Mouse (Mus musculus) spleen, postnatal 10 days (tissue): Measurements from ENCODE around the gene Set.

ENCODE experiments used
- DNase-seq, 2 experiments: peaks; one replicate each; pipeline ENCODE4 v3.0.0; 2021 to 2022; ENCODE audit warnings: low spot score in 2 of 2

Gene Set

GRCm38 (mm10) chr2:30061215-30062166 lies 4.3 kb downstream of the Set start:
- DNase-seq = peak; percentile 41 to 57

GRCm38 (mm10) chr2:30062249-30063093 lies 5.3 kb downstream of the Set start:
- DNase-seq = peak; percentile 62 to 66

DNA sequence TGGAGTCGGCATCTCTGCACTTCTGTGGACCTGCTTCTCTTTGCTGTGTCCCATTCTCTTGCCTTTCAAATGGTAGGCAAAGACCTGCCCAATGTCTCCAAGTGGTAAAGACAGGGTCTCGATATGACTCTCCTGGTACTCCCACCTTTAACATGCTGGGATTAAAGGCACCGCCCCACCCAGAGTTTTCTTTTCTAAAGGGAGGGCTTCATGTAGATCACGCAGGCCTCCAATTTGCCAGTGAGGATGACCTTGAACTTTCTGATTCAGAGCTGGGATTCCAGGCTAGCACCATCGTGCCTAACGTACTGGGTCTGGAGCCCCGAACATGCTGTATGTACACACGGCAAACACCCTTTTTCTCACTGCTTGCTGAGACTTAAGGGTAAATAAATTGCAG lies 6.1 kb downstream of the Set start:
- no peak for DNase-seq

- peak in 1 of 2 experiments; percentile 20 for DNase-seq
These were observed 6.6 kb downstream of the Set start for GRCm38 (mm10) chr2:30063791-30064190.

- DNase-seq = no peak
These were observed 7.1 kb downstream of the Set start for GRCm38 (mm10) chr2:30064298-30064697.

DNA sequence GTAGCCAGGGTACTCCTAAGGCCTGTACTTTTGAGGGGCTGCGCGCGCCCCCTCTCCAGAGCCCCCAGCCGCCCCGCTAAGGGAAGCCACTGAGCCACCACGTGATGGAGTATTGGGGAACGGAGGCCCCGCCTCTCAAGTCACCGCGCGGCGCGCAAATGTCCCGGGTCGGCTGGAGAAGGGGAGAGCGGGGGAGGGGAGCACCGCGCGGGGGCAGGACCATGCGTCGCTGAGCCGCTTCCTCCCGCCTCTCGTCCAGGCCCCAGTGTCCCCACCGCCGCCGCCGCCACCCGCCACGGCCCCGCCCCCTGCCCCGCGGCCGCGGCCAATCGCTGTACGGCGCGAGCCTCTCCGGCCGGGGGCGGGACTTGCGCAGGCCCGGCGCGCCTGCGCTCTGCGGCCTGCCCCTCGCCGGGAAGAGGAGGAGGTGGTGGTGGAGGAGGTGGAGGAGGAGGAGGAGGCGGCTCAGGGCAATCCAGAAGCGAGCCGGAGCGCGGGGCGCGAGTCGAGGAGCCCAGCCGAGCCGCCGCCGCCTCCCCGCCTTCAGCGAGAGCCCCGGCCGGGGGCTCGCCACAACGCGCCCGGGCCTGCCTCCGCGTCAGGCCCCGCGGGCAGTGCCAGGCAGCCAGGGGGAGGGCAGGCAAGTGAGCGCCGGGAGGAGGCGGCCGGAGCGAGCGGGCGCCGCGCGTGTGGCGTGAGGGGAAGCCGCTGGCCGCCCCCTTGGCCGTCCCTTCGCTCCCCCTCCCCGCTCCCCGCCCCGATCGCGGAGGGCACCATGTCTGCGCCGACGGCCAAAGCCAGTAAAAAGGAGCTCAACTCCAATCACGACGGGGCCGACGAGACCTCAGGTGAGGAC lies 9.1 kb downstream of the Set start:
- DNase-seq = peak; percentile 92 to 95

GRCm38 (mm10) chr2:30067031-30067888 lies 10.1 kb downstream of the Set start:
- DNase-seq = peak; percentile 55 to 60

DNA sequence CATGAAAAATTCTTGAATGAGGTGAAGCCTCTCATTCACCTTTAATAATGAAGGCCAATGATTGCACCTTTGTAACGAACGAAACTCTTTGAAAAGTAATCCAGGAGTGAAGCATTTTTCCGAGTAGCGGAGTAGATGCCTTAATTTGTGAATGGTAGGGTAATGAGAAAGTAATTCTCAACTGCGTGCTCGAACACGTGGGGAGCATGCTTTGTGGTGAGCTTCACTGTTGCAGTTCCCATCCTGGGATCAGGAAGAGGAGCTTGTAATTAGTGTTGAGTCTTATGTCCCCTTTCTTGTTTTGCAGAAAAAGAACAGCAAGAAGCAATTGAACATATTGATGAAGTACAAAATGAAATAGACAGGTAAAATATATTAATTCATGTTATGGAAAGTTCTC lies 10.8 kb downstream of the Set start:
- DNase-seq = no peak

- no peak for DNase-seq
These were observed 15.7 kb downstream of the Set start for GRCm38 (mm10) chr2:30072875-30073274.

GRCm38 (mm10) chr2:30073285-30073684 lies 16.1 kb downstream of the Set start:
- DNase-seq = no peak

DNA sequence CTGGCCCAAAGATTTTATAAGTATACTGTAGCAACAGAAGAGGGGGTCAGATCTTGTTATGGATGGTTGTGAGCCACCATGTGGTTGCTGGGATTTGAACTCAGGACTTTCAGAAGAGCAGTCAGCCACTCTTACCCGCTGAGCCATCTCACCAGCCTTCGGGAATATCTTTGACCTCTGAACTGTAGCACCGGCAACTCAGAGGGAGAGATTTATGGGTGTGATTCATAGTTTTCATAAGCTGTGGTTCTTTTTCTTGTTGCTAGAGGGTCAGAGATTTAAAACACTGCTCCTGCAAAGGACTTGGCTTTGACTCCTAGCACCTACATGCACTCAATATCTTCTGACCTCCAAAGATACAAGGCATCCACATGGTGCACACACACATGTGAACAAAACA lies 18.4 kb downstream of the Set start:
- no peak for DNase-seq

DNA sequence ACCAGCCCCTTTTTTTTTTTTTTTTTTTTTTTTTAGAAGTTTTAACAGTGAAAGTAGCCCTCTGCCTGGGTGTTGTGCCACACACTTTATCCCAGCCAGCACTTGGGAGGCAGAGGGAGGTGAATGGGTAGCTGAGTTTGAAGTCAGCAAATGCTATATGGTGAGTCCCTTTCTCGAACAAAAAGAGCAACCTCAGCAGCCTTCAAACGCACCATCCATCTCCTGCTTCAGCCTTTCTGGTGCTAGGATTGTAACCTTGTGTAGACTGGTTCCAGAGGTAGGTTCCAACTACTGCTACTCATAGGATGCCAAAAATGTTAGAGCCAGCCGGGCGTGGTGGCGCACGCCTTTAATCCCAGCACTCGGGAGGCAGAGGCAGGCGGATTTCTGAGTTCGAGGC lies 19.3 kb downstream of the Set start:
- no peak for DNase-seq

DNA sequence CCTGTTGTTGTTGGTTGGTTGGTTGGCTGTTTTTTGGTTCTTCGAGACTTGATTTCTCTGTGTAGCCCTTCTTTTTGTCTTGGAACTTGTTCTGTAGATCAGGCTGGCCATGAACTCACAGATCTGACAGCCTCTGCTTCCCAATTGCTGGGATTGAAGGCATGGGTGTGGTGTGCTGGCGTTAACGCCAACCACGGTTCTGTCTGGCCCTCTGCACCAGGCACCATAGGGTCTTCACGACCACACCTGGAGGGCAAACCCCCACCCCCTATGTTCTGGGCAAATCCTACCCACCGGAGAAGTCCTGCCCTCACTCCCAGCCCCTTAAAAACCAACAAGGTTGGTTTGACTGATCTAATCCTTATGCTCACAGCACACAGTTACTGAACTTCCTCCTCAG lies 19.8 kb downstream of the Set start:
- no peak for DNase-seq

DNA sequence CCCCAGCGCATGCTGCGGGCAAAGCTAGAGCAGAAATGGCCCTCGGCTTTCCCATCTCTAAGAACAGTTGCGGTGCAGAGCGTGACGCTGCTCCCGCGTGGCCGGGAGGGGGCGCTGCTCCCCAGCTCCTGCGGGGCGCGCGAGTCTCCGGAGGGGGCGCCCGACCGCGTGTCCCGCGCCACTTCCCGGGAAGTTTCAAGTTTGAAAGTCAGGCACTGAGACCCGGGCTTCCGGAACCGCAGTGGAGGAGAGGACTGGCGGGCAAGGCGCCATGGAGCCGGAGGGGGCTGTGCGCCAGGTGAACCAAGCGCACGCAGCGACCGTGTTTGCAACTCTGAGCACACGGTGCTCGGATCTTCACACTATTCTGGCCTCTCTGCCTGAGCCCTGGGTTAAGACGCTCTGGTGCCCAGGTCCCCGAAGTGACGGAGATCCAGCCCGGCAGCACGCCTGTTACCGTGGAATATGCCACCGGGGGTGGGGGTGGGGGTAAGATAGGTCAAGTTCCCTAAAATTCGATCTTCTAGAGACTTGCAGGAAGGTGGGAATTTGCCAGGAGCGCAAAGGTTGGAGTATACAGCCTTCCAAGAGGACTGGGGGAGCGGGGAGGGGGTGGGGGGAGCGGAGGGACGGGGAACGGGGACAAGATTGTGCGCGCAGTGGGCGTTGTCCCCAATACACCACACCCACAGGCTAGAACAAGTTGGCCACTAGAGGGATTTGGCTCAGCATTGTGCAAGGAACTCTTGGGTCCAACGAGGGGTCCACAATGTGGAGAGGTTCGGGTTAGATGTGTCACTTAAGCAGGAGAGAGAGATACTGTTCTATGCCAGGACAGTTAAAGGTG lies 20.5 kb downstream of the Set start, which contains the start of gene Pkn3:
Pkn3 (plus strand) TSS at position 183 of the 847 bp plus-strand sequence.
- DNase-seq = peak; percentile 82 to 87

- DNase-seq = no peak
These were observed 21.2 kb downstream of the Set start for GRCm38 (mm10) chr2:30078349-30078712.

DNA sequence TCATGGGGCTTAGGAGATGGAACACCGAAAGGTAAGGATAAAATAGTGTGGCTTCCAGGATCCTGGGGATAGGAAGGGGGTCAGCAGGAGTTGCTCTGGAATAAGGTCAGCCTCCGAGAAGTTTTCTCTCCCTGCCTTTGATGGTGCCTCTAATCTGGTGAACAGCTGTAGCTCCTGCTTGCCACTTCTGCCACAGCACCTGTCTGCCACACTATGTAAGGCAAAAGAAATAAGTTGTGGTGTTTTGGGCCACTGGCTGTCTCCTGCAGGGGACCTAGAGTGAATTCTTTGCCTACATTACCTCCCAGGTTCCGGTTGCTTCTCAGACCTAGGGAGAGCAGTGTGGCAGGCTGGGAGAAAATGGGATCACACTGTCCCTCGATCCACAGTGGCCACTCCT lies 21.6 kb downstream of the Set start:
- DNase-seq = no peak

GRCm38 (mm10) chr2:30080181-30080800 lies 23.1 kb downstream of the Set start:
- DNase-seq = no peak

- no peak for DNase-seq
These were observed 26.9 kb downstream of the Set start for GRCm38 (mm10) chr2:30084113-30084512.

- DNase-seq = no peak
These were observed 27.5 kb downstream of the Set start for GRCm38 (mm10) chr2:30084632-30085031.
